Mouse (Mus musculus) G1E (cell line): ENCODE results near the gene Fezf1. TPM values are rescaled to one million over a fixed set of nuclear protein-coding genes. Genes with fewer than 3 reads are reported as not detected.

ENCODE experiments used
- ATAC-seq: 2 replicates; pipeline ENCODE4 v1.8.0; 2016; ENCODE audit warnings: mild to moderate bottlenecking; ENCODE audit not compliant: insufficient number of reproducible peaks, poor library complexity, low FRiP score, severe bottlenecking; ENCODE audit errors: extremely low read depth
- DNase-seq: peaks from one replicate; pipeline ENCODE4 v3.0.0; 2012; ENCODE audit warnings: low spot score
- H3K27me3 ChIP-seq: 2 replicates; pipeline ENCODE4 v1.6.1; 2012; ENCODE audit warnings: mild to moderate bottlenecking, low read length, inconsistent platforms; ENCODE audit not compliant: insufficient read depth
- H3K36me3 ChIP-seq: replicated peaks from 2 replicates; pipeline ENCODE3; 2012; ENCODE audit warnings: mild to moderate bottlenecking, inconsistent platforms
- H3K4me1 ChIP-seq: 2 replicates; pipeline ENCODE4 v1.6.1; 2012; ENCODE audit warnings: low read depth, low read length, inconsistent platforms, mixed read lengths; ENCODE audit not compliant: insufficient read depth
- H3K4me3 ChIP-seq: 2 replicates; pipeline ENCODE4 v1.5.1; 2012; ENCODE audit warnings: low read depth, mild to moderate bottlenecking, inconsistent platforms, low read length, moderate library complexity, mixed read lengths
- H3K9me3 ChIP-seq: replicated peaks from 2 replicates; pipeline ENCODE4 v1.6.1; 2012; ENCODE audit warnings: inconsistent platforms
- CTCF ChIP-seq: IDR thresholded peaks from 2 replicates; pipeline ENCODE4 v1.5.1; 2012; ENCODE audit warnings: low read depth, low read length, inconsistent platforms, mixed read lengths
- GATA1 ChIP-seq: IDR thresholded peaks from 2 replicates; pipeline ENCODE4 v1.6.1; 2012; ENCODE audit warnings: borderline replicate concordance, low read length, inconsistent platforms, mixed read lengths
- GATA2 ChIP-seq: IDR thresholded peaks from 2 replicates; pipeline ENCODE4 v1.6.1; 2012; ENCODE audit warnings: low read depth, low read length, inconsistent platforms, borderline replicate concordance
- POLR2AphosphoS5 ChIP-seq: IDR thresholded peaks from 2 replicates; pipeline ENCODE4 v1.6.1; 2012; ENCODE audit warnings: low read depth, low read length, inconsistent platforms; ENCODE audit not compliant: insufficient replicate concordance
- TAL1 ChIP-seq: conservative IDR thresholded peaks from 2 replicates; pipeline ENCODE4 v1.6.1; 2012; ENCODE audit warnings: low read depth, low read length, inconsistent platforms, mixed read lengths
- polyA plus RNA-seq: library from polyadenylated mRNA; stranded (reverse); fragments of >175 nt; gene quantifications from 2 replicates; pipeline ENCODE4 v1.2.3, GENCODE M21; 2012
- total RNA-seq, 2 experiments: library from RNA; stranded (forward) in 1 of 2; stranded (reverse) in 1 of 2; fragments of 200-1000 nt in 1 of 2; fragments of >200 nt in 1 of 2; fragmentation: Nextera tagmentation in 1 of 2; gene quantifications; 2 replicates each; pipeline ENCODE4 v1.2.3; 2014 to 2017

Fezf1 gene
- total and polyA plus RNA-seq, 3 experiments: not detected

GRCm38 (mm10) chr6:23249053-23249401, 865 bp upstream of the Fezf1 start:
- DNase-seq (no peak), ATAC-seq (no peak)
- Histone ChIP-seq H3K4me3 (no peak overlapping the region), H3K27me3 (peaks cover 21% of the 10 kb centered on the region; the same call in 1 of the 2 replicates), H3K4me1 (no peaks in the 10 kb centered on the region), H3K9me3 (peaks cover 33% of the 10 kb centered on the region), H3K36me3 (no peaks in the 10 kb centered on the region)
- TF ChIP-seq CTCF (no peak), TAL1 (no peak), GATA1 (no peak), POLR2AphosphoS5 (no peak), GATA2 (no peak)

DNA sequence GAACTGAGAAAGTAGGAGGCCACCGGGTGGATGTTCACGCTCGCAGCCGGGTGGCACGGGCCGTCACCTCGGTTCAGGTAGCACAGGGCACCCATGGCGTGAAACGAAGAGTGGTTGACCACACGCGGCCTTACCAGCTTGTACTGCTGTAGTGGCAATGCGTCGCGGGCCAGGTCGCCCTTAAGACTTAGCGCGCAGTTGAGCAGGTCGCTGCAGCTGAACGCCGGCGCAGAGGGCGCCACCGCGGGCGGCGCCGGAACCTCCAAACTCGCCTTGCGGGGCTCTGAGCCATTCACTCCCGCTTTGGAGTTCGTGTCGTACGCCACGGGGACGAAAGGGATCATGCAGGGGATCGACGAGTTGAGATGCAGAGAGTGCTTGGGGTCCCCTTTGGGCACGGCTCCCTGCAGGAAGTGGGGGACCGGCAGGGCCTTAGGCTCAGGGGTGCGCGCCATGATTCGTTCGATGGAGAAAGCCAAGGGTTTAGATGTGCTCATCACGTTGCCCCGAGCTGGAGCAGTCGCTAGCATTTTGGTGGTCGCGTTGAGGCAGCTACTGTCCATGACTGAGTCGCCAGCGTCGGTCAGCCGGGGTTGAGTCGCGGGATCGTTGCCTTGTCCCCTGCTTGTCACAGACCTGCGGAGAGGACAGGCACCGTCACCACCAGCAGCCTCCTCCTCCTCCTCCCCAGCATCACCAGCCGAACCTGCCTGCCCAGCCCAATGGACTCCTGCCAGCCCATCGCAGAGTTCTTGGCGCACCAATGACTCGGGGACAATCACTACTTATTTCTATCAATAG, 450 bp downstream of the Fezf1 start:
- ATAC-seq (no peak), DNase-seq (no peak)
- H3K27me3 ChIP-seq: peaks cover 20% of the 10 kb centered on the region; the same call in 1 of the 2 replicates
- TF ChIP-seq POLR2AphosphoS5 (no peak), TAL1 (no peak), CTCF (no peak), GATA2 (no peak), GATA1 (no peak)
- H3K4me3 ChIP-seq: peak overlapping the region; percentile 27; the same call in 1 of the 2 replicates
- H3K36me3 ChIP-seq: no peaks in the 10 kb centered on the region
- no peaks in the 10 kb centered on the region for H3K4me1 ChIP-seq
- H3K9me3 ChIP-seq: peaks cover 32% of the 10 kb centered on the region

DNA sequence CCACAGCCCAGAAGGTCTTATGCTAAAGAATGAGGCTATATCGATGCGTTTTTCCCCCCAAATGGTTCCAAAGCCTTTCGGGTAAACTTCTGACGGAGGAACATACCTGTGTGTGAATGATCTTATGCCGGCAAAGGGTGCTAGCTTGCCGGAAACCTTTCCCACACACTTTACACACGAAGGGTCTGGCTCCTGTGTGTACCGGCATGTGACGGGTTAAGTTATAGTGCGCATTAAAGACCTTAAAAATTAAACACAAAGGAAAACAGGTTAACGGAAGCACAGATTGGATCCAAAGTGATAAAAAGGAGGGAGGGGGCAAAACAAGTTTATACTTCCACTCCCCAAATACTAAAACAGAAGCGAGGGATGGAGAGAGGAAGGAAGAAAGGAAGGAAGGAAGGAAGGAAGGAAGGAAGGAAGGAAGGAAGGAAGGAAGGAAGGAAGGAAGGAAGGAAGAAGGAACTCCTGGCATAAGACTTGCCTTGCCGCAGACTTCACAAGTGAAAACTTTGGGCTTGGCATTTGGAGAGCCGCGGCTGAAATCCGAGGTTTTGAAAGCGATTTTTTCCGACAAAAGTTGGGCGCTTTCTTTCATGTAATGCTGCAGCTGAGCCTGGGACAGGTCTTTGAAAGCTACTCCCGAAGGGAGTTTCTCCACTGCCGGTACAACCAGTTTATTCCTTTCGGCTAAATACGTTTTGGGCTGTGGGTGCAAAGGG, 1.2 kb downstream of the Fezf1 start:
- Histone ChIP-seq H3K4me3 (no peak overlapping the region), H3K36me3 (no peaks in the 10 kb centered on the region), H3K27me3 (peaks cover 20% of the 10 kb centered on the region; the same call in 1 of the 2 replicates), H3K4me1 (no peaks in the 10 kb centered on the region), H3K9me3 (peaks cover 32% of the 10 kb centered on the region)
- ATAC-seq: no peak
- TF ChIP-seq TAL1 (no peak), GATA1 (no peak), GATA2 (no peak), POLR2AphosphoS5 (no peak), CTCF (no peak)
- no peak for DNase-seq

GRCm38 (mm10) chr6:23246061-23246789, 1.9 kb downstream of the Fezf1 start:
- TF ChIP-seq POLR2AphosphoS5 (no peak), GATA1 (no peak), TAL1 (no peak), CTCF (no peak), GATA2 (no peak)
- Histone ChIP-seq H3K4me1 (no peaks in the 10 kb centered on the region), H3K36me3 (no peaks in the 10 kb centered on the region), H3K27me3 (peaks cover 20% of the 10 kb centered on the region; the same call in 1 of the 2 replicates), H3K9me3 (peaks cover 32% of the 10 kb centered on the region), H3K4me3 (no peak overlapping the region)
- no peak for ATAC-seq
- DNase-seq: no peak

DNA sequence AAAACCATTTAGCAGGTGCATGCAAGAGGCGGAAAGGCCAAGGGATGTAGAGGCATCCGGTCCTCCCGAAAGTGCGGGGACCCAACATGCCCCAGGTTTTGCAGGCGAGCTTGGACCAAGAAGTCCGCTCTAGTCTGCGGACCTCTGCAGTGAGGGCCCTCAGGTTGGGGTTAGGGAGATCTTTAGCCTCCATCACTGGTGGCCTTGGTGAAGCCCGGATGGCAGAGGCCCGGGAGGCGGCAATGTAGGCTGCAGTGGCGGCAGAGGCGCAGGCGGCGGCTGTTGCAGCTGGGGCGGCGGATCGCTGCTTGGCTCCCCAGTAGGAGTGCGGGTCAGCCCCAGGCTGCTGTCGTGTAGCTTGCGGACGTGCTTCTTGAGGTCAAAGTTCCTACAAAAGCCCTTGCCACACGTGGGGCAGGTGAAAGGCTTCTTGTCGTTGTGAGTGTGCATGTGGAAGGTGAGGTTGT, 2.6 kb downstream of the Fezf1 start:
- H3K36me3 ChIP-seq: no peaks in the 10 kb centered on the region
- no peaks in the 10 kb centered on the region for H3K4me1 ChIP-seq
- H3K27me3 ChIP-seq: peaks cover 20% of the 10 kb centered on the region; the same call in 1 of the 2 replicates
- TF ChIP-seq GATA1 (no peak), TAL1 (no peak), POLR2AphosphoS5 (no peak), CTCF (no peak), GATA2 (no peak)
- no peak for DNase-seq
- H3K4me3 ChIP-seq: no peak overlapping the region
- peaks cover 32% of the 10 kb centered on the region for H3K9me3 ChIP-seq
- no peak for ATAC-seq

GRCm38 (mm10) chr6:23245121-23245520, 3.0 kb downstream of the Fezf1 start:
- Histone ChIP-seq H3K27me3 (peaks cover 20% of the 10 kb centered on the region; the same call in 1 of the 2 replicates), H3K4me3 (no peak overlapping the region), H3K9me3 (peaks cover 32% of the 10 kb centered on the region), H3K36me3 (no peaks in the 10 kb centered on the region), H3K4me1 (no peaks in the 10 kb centered on the region)
- DNase-seq: no peak
- TF ChIP-seq CTCF: no peak
- no peak for TF ChIP-seq GATA1
- TF ChIP-seq POLR2AphosphoS5: no peak
- TF ChIP-seq GATA2: no peak
- TF ChIP-seq TAL1: no peak
- ATAC-seq: no peak
